Mouse (Mus musculus) inflammation-experienced regulatory T-cells, adult 6 months (primary cell): ENCODE results near the gene S100a6. TPM values are rescaled to one million over a fixed set of nuclear protein-coding genes. Genes with fewer than 3 reads are reported as not detected.
A peak's percentile ranks its signal among the peaks of the same experiment; 100 is the strongest.

Experiments used
- ATAC-seq: one replicate; pipeline ENCODE4 v1.8.0; 2017
- polyA plus RNA-seq, 3 experiments: library from polyadenylated mRNA; unstranded; fragments of 100-300 nt; shearing (Covaris generic); gene quantifications; one replicate each; pipeline ENCODE4 v1.2.1; 2017

Gene S100a6
- polyA plus RNA-seq, 3 experiments from 2014 or later: 212 to 1,342 (median 247) TPM

DNA sequence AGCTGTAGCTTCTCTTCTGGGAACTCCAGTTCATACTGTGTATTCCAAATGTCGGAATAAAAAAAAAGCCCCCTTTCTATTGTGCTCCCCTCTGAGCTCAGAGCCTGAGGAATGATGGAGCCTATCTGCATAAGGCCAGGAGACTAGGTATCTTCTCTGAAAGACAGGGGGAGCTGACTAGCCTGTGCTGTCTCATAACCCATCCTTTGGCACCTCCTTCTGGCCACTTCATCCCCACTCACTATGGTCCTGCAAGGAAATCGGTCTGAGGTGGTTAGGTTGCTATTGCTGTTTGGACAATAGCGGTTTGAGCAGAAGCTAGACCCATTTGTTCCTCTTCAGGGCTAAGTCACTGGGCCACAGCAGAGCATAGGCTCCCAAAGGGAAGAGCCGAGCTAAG lies 15.1 kb downstream of the S100a6 start:
- no peak for ATAC-seq

DNA sequence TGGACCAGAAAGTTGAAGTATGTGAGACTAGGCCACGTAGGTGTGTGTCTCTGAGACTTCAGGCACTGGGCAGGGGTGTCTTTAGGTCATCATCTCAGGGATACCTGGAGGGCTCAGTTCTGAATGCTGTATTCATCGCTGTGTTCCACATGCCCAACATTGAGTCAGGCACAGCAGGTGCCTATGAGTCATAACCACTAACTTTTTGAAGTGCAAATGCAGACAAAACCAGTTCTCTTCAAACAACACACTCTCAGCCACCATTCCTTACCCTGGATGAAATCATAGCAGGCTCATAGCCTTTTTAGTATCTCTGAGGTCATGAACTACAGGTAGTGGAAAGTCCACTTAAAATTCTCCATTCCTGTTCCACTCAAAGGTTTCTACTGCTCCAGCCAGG lies 16.6 kb downstream of the S100a6 start:
- ATAC-seq: peak; percentile 54

DNA sequence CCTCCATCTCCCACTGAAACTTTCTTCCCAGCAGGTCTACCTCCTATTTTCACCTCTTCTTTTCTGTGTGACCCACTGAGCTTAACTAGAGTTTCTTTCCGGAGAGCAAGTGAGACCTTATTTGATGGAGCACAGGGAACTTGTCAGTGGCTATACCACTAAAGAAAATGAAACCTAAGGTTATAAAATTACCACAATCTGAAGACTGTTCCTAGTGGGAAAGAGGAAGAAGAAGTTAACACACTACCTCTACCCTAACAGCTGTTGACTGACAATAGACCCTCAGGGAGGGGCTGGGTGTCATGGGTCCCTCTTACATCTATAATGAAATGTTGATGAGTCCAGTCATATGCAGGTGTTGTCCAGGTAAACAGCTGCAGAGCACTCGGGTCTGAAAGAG lies 19.3 kb downstream of the S100a6 start:
- ATAC-seq: no peak

DNA sequence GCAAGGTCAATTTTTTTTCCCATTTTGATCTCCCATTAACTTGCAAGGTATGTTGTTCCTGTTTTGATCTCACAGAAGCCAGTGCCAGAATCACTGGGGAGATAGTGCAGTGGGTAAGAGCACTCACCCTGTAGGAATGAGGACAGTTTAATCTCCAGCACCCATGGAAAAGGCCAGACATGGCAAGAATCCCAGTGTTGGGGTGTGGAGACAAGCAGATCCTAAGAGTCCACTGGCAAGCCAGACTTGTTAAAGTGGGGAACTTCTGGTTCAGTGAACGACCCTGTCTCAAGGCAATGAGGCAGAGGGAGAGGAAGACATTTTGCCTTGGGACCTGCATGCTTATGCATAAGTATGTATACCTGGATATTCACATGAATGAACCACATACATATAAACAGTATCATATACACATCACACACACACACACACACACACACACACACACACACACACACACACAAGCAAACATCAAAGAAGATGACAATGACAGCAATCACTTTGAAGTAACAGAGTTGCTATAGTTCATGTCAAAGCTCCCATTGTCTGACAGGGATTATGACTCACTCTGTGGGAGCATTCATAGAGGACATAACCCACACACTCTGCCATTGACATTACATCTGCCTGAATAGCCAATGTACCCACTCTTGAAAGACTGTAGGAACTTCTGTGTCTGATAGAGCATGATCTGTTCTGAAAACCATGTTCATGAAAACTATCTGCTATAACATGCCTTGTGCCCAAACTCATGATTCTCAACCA lies 26.0 kb downstream of the S100a6 start:
- ATAC-seq: no peak

DNA sequence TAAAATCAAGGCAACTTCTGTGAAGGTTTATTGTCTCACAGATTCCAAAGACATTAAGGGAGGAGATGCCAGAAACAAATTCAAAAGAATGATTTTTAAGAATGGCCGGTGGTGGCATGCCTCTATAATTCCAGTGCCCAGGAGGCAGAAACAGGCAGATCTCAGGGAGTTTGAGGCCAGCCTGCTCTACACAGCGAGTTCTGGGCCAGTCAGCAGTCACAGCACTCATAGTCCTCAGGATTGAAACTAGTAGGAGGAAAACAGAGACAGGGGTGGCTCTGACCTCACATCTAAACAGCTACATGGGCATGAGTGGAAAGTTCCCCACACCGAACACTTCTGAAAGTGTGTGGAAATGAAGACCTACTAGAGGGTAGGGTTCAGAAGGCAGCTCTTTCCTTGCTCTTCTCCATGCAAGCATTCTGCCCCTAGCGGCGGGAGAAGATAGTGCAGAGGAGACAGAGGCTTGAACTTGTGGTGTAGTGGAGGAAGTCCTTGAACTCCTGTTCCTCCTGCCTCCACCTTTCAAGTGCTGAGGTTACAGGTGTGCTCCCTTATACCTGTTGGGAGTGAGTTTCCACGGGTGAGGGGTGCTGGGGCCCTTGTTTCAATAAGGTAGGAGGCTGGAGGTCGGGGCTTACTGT lies 27.0 kb downstream of the S100a6 start:
- peak; percentile 74 for ATAC-seq

DNA sequence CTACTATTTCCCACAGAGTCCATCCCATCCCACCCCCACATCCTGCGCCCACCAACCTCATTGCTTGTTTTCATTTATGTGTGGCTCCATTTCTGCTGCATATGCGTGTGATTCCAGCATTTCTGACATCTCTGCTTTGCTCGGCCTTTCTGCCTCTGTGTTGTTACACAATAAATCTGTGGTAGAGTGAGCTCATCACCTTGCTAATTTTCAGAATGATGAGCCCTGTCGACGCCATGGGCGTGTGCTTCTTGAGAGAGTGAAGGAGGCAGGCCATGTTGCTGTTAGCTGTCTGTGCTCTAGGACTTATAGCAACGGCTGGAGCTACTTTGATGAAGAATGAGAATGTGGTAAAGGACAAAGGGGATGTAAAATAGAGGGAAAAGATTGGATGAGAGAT lies 28.3 kb downstream of the S100a6 start:
- no peak for ATAC-seq

DNA sequence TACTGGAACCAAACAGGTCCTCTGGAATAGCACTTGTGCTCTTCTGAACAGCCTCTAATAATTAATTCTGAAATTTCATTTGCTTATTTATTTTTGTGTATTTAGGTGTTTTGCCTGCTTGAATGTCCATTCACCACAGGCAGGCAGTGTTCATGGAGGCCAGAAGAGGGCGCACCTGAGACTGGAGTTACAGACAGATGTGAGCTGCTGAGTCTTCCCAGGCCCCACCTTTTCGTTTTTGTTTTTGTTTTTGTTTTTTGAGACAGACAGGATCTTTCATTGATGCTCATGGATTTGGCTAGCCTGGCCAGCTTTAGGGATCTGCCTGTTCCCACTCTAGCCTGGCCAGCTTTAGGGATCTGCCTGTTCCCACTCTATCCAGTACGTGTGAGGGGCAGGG lies 31.5 kb downstream of the S100a6 start:
- ATAC-seq: no peak

DNA sequence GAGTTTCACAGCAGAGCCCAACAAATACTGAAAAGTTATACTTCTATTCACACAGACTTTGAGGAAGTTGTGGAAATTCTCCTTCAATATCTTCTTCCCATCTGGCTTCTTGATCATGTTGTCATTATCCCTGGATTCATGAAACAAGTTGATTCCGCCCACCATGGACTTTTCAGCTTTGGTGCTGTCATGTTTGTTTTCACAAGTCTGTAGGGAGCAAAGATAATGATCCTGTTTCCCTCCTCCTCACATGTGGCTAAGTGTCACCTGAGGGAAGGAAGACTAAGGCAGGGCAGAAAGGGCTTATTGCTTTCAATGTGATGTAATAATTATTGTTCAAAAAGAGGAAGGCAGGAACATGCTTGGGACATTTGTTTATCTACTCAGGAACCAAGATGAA lies 34.6 kb downstream of the S100a6 start:
- ATAC-seq: no peak

DNA sequence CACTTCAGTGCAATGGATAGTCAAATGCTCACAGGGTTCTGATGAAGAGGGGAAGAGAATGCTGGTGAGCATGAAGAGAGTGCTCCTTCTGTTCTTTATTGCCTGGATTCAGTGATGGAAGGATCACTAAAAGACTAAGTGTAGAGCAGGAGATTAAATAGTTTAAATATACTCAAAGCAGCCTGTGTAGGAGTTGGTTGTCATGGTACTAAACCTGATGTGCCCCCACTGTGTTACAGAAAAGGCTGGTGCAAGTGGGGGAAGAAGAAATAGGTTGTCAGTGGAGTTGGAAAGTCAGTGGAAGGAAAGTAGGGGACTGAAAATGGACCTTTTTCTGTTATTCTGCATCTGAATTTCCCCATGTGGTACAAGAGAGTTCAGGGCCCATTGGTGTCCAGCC lies 36.3 kb downstream of the S100a6 start:
- ATAC-seq: no peak

DNA sequence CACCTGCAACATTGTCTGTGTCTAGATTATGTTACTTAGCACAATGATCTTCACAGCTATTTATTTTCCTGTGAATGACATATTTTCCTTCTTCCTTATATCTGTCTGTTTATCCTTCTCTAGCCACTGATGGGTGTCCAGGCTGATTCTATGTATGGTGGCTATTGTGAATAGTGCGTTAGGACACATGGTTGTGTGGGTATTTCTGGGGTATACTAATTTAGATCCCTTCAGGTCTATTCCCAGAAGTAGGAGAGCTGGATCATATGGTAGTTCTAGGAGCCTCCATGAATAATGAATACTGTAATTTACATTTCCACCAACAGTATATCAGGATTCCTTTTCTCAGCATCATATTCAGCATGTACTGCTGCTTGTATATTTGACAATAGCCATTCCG lies 37.1 kb downstream of the S100a6 start:
- ATAC-seq: no peak

DNA sequence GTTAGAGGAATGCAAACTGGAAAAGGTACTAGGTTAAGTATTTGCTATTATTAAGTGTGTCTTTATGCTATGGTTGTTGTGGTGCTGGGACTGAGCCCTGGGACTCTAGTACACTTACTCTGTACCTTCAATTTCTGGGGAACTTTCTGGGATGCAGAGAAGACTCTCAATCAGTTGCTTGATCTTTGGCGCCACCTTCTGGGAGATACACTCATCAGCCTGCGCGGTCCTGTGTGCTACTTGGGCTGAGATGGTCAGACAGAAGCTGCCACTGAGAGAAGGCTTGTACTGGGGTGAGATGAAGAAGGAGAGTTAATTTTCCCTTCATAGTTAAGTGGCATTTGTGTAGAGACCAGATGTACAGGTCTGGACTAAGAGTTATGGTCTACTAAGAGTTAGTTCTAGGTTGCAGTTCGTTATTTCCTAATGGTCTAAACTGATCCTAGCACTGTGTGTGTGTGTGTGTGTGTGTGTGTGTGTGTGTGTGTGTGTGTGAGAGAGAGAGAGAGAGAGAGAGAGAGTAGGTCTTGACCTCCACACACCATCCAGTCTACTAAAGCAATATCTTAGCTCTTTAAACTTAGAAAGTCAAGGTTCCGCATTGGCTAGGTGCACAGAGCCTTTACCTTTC lies 40.3 kb downstream of the S100a6 start:
- ATAC-seq: no peak

DNA sequence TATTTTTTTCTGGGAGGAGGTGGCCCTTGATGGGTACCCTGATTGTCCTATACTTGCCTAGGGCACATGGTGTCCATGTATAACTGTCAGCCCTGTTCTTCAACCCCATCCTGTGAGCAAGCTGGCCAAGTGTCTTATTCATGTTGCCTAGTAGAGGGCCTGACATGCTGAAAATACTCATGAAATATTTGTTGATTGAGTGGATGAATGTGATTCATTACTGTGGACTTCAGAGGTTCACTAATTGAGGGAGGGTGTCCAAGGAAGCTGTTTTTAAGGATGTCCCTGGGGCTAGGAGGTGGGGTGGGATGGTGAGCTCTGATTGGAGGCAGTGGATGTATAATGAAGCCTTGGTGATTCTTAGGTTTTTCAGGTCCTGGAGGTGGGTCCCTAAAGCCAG lies 41.0 kb downstream of the S100a6 start, which contains the start of gene S100a7a:
TSS of gene S100a7a (plus strand) at position 301 of the 400 bp plus-strand sequence.
- no peak for ATAC-seq

DNA sequence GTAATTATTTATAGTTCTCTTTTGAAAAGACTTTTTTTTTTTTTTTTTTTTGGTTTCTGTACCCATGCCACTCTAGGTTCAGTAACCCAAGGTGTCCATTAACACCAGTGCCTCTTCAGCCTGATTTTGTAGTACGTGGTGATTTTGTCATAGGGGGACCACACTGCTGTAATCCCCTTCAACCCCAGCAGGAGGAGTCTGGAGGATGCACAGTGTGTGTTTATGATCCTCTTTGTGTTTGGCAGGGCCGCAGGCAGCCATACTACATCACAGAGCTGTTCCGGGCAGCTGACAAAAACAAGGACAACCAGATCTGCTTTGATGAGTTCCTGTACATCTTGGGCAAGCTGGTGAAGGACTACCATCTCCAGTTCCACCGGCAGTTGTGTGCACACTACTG lies 44.7 kb downstream of the S100a6 start:
- no peak for ATAC-seq

DNA sequence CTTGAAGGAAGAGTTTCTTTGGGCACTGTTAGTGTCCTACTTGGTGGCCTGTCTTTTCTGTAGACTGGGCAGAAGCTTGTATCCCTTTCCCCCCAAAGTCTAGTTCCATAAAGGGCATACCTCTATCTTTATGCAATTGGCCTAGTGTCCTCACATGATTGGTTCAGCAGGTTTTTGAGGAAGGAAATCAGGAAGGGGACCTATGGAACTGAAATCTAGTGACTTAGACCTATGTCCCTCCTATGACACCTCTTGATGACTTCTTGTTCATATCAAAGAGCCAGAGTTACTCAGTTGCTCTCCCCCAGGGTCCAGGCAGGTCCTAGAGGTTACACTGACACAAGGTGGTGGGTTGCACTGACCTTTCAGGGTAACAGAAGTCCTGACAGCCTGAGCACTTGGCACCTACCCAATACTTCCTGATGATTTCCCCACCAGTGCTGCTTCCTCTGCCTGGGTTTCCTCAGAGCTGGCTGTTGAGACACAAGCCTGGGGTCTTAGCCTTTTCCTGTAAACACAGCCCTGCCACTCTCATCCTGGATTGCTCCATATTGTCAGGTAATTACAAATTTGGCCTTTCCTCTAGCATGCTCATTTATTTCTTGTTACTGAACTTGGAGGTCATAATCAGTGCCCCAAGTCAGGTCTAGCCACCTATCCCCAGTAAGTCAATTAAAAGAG lies 46.8 kb downstream of the S100a6 start:
- no peak for ATAC-seq

DNA sequence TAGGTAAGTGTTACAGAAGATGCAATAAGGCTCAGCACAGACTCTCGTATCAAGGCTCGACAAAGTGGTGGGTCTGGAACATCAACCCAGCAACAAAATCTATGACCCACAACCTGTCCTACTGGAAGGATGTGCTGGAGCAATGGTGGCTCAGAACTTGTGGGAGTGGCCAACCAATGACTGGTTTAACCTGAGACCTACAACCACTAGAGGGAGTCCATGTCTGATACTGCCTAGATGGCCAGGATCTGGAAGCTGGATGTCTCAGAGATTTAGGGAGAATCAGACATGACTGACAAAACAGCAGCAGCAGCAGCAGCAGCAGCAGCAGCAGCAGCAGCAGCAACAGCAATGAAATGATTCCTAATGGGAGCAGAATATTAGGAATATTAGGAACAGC lies 51.5 kb downstream of the S100a6 start:
- no peak for ATAC-seq

DNA sequence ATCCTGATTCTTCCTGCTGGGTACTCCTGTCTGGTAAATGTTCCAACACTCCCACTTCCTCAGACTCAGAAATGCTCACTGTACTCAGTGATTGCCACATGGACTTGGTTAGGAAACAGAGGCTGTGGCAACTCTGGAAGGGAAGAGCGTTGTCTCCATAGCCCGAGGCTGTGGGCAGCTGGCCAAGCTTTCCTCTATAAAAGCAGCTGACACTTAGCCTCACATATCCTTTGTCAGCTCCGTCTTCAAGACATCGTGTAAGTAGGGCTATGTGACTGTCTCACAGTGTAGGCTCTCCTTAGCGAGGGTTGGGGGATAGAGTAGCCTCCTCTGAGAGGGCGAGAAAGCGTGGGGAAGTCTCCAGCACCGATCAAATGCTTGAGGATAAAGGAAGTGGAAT lies 56.2 kb downstream of the S100a6 start, which contains the start of gene S100a8:
TSS of gene S100a8 (plus strand) at position 133 of the 400 bp plus-strand sequence.
- ATAC-seq: no peak

Other genes with a start within 250 kb of the S100a6 start
- gene Slc27a3, start 222.9 kb upstream of the S100a6 start, polyA plus RNA-seq: under 1 TPM in 1 of 3 experiments, not detected in 2; 0.31 TPM
- 10 to 100 TPM; 15.6 to 18.0 (median 17.6) TPM for gene Ints3, start 179.3 kb upstream of the S100a6 start, polyA plus RNA-seq
- gene Npr1, start 147.0 kb upstream of the S100a6 start, polyA plus RNA-seq: not detected
- gene Ilf2, start 136.8 kb upstream of the S100a6 start, polyA plus RNA-seq: 100 to 1,000 TPM; 107 to 118 (median 118) TPM
- gene Snapin, start 121.8 kb upstream of the S100a6 start, polyA plus RNA-seq: 10 to 100 TPM; 53.6 to 73.0 (median 71.1) TPM
- 10 to 100 TPM; 49.4 to 62.9 (median 62.1) TPM for gene Chtop, start 103.4 kb upstream of the S100a6 start, polyA plus RNA-seq
- 1 to 10 TPM; 2.6 to 7.6 (median 5.1) TPM for gene S100a1, start 98.5 kb upstream of the S100a6 start, polyA plus RNA-seq
- gene S100a13, start 98.4 kb upstream of the S100a6 start, polyA plus RNA-seq: 100 to 1,000 TPM; 188 to 341 (median 192) TPM
- gene S100a14, start 86.0 kb upstream of the S100a6 start, polyA plus RNA-seq: under 1 TPM in 1 of 3 experiments, not detected in 2; 0.40 TPM
- not detected for gene S100a16, start 75.6 kb upstream of the S100a6 start, polyA plus RNA-seq
- 1 to 10 TPM; 1.4 to 4.9 (median 2.4) TPM for gene S100a3, start 52.3 kb upstream of the S100a6 start, polyA plus RNA-seq
- 1 to 10 TPM in 1 of 3 experiments, not detected in 2; 2.6 TPM for gene S100a2, start 22.6 kb upstream of the S100a6 start, polyA plus RNA-seq
- gene Gm42674, start 11.0 kb upstream of the S100a6 start, polyA plus RNA-seq: not detected
- gene S100a4, start 9.1 kb upstream of the S100a6 start, polyA plus RNA-seq: 100 to 1,000 TPM in 1 of 3 experiments, 10 to 100 TPM in 2; 65.2 to 589 (median 72.0) TPM
- not detected for gene S100a5, start 4.4 kb upstream of the S100a6 start, polyA plus RNA-seq
- not detected for gene S100a7a, start 41.1 kb downstream of the S100a6 start, polyA plus RNA-seq
- gene S100a8, start 56.1 kb downstream of the S100a6 start, polyA plus RNA-seq: 1 to 10 TPM in 1 of 3 experiments, not detected in 2; 7.4 TPM
- 1 to 10 TPM in 1 of 3 experiments, under 1 TPM in 1, not detected in 1; 0.70 to 3.0 TPM for gene S100a9, start 82.8 kb downstream of the S100a6 start, polyA plus RNA-seq
- gene Pglyrp4, start 114.0 kb downstream of the S100a6 start, polyA plus RNA-seq: not detected
- not detected for gene Gm5849, start 165.0 kb downstream of the S100a6 start, polyA plus RNA-seq